Mouse (Mus musculus): ENCODE data around the gene Gm37240.

GRCm38 (mm10) chr3:84601870-84602495 is 1285.3 kb downstream of the Gm37240 start:
- TF ChIP-seq POLR2A (IDR thresholded peaks at IDR 0.05; ENCODE audit: low read depth, low read length) (no peak), CTCF (IDR thresholded peaks at IDR 0.05; ENCODE audit: borderline replicate concordance, insufficient read depth, low read length) (no peak)
